Mouse (Mus musculus) left cerebral cortex, postnatal 36 days (tissue): ENCODE data around the gene Krr1. TPM values are rescaled to one million over a fixed set of nuclear protein-coding genes. Genes with fewer than 3 reads are reported as not detected.

Experiments used
- total RNA-seq, 2 experiments: library from RNA; stranded (reverse); gene quantifications; 2 replicates each; pipeline ENCODE4 v1.2.3; 2021

Gene Krr1
- total RNA-seq, 2 experiments from 2014 or later = 35.3 to 38.8 TPM

Other genes with a start within 250 kb of the Krr1 start
- under 1 TPM; 0.62 to 0.88 TPM for gene Glipr1, start 30.0 kb downstream of the Krr1 start, total RNA-seq
- gene Glipr1l1, start 87.5 kb downstream of the Krr1 start, total RNA-seq = not detected
- not detected for gene Glipr1l2, start 110.7 kb downstream of the Krr1 start, total RNA-seq
- not detected for gene Glipr1l3, start 187.7 kb downstream of the Krr1 start, total RNA-seq
- gene Caps2, start 191.0 kb downstream of the Krr1 start, total RNA-seq = under 1 TPM in 1 of 2 experiments, not detected in 1; 0.34 TPM